Mouse (Mus musculus) intestine, embryonic 16.5 days (tissue): Measurements from ENCODE around the gene Gm21915. TPM values are rescaled to one million over a fixed set of nuclear protein-coding genes. Genes with fewer than 3 reads are reported as not detected.

Experiments used
- ATAC-seq: fragments of 200-750 bp; cut with Nextera tagmentation; 2 replicates; pipeline ENCODE4 v1.8.0; 2017; ENCODE audit warnings: moderate TSS enrichment, moderate library complexity
- H3K27ac ChIP-seq: fragments of 300-500 bp; sonication (generic); 2 replicates; pipeline ENCODE4 v1.5.1; 2014; ENCODE audit warnings: mild to moderate bottlenecking, low read length
- H3K27me3 ChIP-seq: fragments of 300-500 bp; sonication (generic); replicated peaks from 2 replicates; pipeline ENCODE4 v1.6.1; 2014; ENCODE audit warnings: low read length, control low read depth, mixed read lengths; ENCODE audit not compliant: control insufficient read depth, insufficient read depth
- H3K36me3 ChIP-seq: fragments of 300-500 bp; sonication (generic); 2 replicates; pipeline ENCODE4 v1.6.1; 2014; ENCODE audit warnings: low read length, control low read depth; ENCODE audit not compliant: control insufficient read depth, insufficient read depth
- H3K4me1 ChIP-seq: fragments of 300-500 bp; sonication (generic); 2 replicates; pipeline ENCODE4 v1.6.1; 2014; ENCODE audit warnings: low read length, control low read depth, mixed read lengths; ENCODE audit not compliant: control insufficient read depth, insufficient read depth
- H3K4me2 ChIP-seq: fragments of 300-500 bp; sonication (generic); 2 replicates; pipeline ENCODE4 v1.6.1; 2014; ENCODE audit warnings: low read depth, low read length, control low read depth
- H3K4me3 ChIP-seq: fragments of 300-500 bp; sonication (generic); 2 replicates; pipeline ENCODE4 v1.5.1; 2014; ENCODE audit warnings: mild to moderate bottlenecking, low read length
- H3K9ac ChIP-seq: fragments of 300-500 bp; sonication (generic); 2 replicates; pipeline ENCODE4 v1.6.1; 2014; ENCODE audit warnings: low read depth, low read length
- H3K9me3 ChIP-seq: fragments of 300-500 bp; sonication (generic); 2 replicates; pipeline ENCODE4 v1.6.1; 2016; ENCODE audit warnings: low read length, control low read depth; ENCODE audit not compliant: control insufficient read depth
- WGBS: fragments of 180-500 bp; shearing (Covaris S2); extraction: QIAGEN DNeasy Blood & Tissue Kit; methylation state at CpG from one replicate; pipeline ENCODE4 v1.1.7; 2014; 5-methylcytosine and 5-hydroxymethylcytosine counted together
- polyA plus RNA-seq: library from polyadenylated mRNA; unstranded; fragments of >200 nt; fragmentation: Nextera tagmentation; extraction: Ambion mirVana; gene quantifications from 2 replicates; pipeline ENCODE4 v1.2.1, GENCODE M21; 2015

The Gm21915 gene
- polyA plus RNA-seq, 1 experiment from 2014 or later = not detected

- no peak overlapping the region for H3K4me3 ChIP-seq
- no peak overlapping the region for H3K9ac ChIP-seq
- H3K4me2 ChIP-seq = no peak overlapping the region
- no peak for ATAC-seq
- H3K4me1 ChIP-seq = no peaks in the 10 kb centered on the region
- H3K27me3 ChIP-seq = no peaks in the 10 kb centered on the region
- no peaks in the 10 kb centered on the region for H3K9me3 ChIP-seq
- 81% methylated on average over 4 of the region's 4 CpGs for WGBS
- no peak overlapping the region for H3K27ac ChIP-seq
- H3K36me3 ChIP-seq = no peaks in the 10 kb centered on the region
Measured at GRCm38 (mm10) chr9:40651239-40651859, 19.1 kb upstream of the Gm21915 start.

GRCm38 (mm10) chr9:40652757-40653156 lies 17.7 kb upstream of the Gm21915 start:
- Histone ChIP-seq H3K36me3 (no peaks in the 10 kb centered on the region), H3K9me3 (no peaks in the 10 kb centered on the region), H3K9ac (no peak overlapping the region), H3K4me3 (no peak overlapping the region), H3K4me1 (no peaks in the 10 kb centered on the region), H3K27me3 (no peaks in the 10 kb centered on the region), H3K4me2 (no peak overlapping the region), H3K27ac (no peak overlapping the region)
- WGBS = 39% methylated on average over 9 of the region's 9 CpGs
- ATAC-seq = 0 out of 2 replicates have a peak, but pooled peaks have one; percentile 42

- Histone ChIP-seq H3K4me3 (no peak overlapping the region), H3K4me1 (peaks cover under 1% of the 10 kb centered on the region; the same call in 1 of the 2 replicates), H3K36me3 (no peaks in the 10 kb centered on the region), H3K9me3 (no peaks in the 10 kb centered on the region), H3K4me2 (no peak overlapping the region), H3K9ac (no peak overlapping the region), H3K27ac (no peak overlapping the region), H3K27me3 (no peaks in the 10 kb centered on the region)
- 74% methylated on average over 9 of the region's 9 CpGs for WGBS
- ATAC-seq = no peak
Measured at GRCm38 (mm10) chr9:40666190-40666803, 4.1 kb upstream of the Gm21915 start.

- Histone ChIP-seq H3K9ac (no peak overlapping the region), H3K36me3 (no peaks in the 10 kb centered on the region), H3K27ac (no peak overlapping the region), H3K4me1 (peaks cover 9% of the 10 kb centered on the region; the same call in 1 of the 2 replicates), H3K4me2 (no peak overlapping the region), H3K4me3 (no peak overlapping the region), H3K27me3 (no peaks in the 10 kb centered on the region), H3K9me3 (no peaks in the 10 kb centered on the region)
- 43% methylated on average over 4 of the region's 4 CpGs for WGBS
- ATAC-seq = no peak; the same call in 1 of the 2 replicates
Measured at GRCm38 (mm10) chr9:40671323-40671930, 1.0 kb downstream of the Gm21915 start.

GRCm38 (mm10) chr9:40675203-40675958 lies 5.0 kb downstream of the Gm21915 start:
- WGBS = 44% methylated on average over 12 of the region's 12 CpGs
- H3K27me3 ChIP-seq = no peaks in the 10 kb centered on the region
- no peaks in the 10 kb centered on the region for H3K9me3 ChIP-seq
- H3K4me2 ChIP-seq = 0 out of 2 replicates have a peak overlapping the region, but pooled peaks have one; percentile 12
- H3K4me3 ChIP-seq = no peak overlapping the region
- H3K9ac ChIP-seq = no peak overlapping the region
- no peaks in the 10 kb centered on the region for H3K36me3 ChIP-seq
- ATAC-seq = peak; percentile 64
- H3K4me1 ChIP-seq = peaks cover 14% of the 10 kb centered on the region
- peak overlapping the region; percentile 89 for H3K27ac ChIP-seq

- peak; percentile 56 for ATAC-seq
- H3K9ac ChIP-seq = no peak overlapping the region
- H3K4me3 ChIP-seq = no peak overlapping the region
- H3K9me3 ChIP-seq = no peaks in the 10 kb centered on the region
- peak overlapping the region; percentile 53 for H3K27ac ChIP-seq
- no peaks in the 10 kb centered on the region for H3K27me3 ChIP-seq
- no peak overlapping the region for H3K4me2 ChIP-seq
- peaks cover 10% of the 10 kb centered on the region for H3K4me1 ChIP-seq
- 49% methylated on average over 4 of the region's 4 CpGs for WGBS
- no peaks in the 10 kb centered on the region for H3K36me3 ChIP-seq
Measured at GRCm38 (mm10) chr9:40678653-40679052, 8.2 kb downstream of the Gm21915 start.

- H3K4me3 ChIP-seq = peak within 1 kb of the TSS; percentile 73
- H3K9me3 ChIP-seq = no peaks in the 10 kb centered on the region
- peak within 1 kb of the TSS; percentile 81 for H3K9ac ChIP-seq
- peak; percentile 73 for ATAC-seq
- no peaks in the 10 kb centered on the region; the same call in 1 of the 2 replicates for H3K4me1 ChIP-seq
- no peaks in the 10 kb centered on the region; the same call in 1 of the 2 replicates for H3K27me3 ChIP-seq
- under 1% methylated on average over 50 of the region's 53 CpGs for WGBS
- H3K27ac ChIP-seq = peak within 1 kb of the TSS; percentile 93
- H3K4me2 ChIP-seq = peak within 1 kb of the TSS; percentile 79
- H3K36me3 ChIP-seq = no peaks in the 10 kb centered on the region
Measured at GRCm38 (mm10) chr9:40685801-40686420, 15.5 kb downstream of the Gm21915 start, which contains the start of gene Clmp. Gene Clmp, plus strand, starts transcription at chr9:40685962.

- peak overlapping the region; percentile 81 for H3K9ac ChIP-seq
- WGBS = 1% methylated on average over 23 of the region's 23 CpGs
- ATAC-seq = peak; percentile 73
- H3K36me3 ChIP-seq = no peaks in the 10 kb centered on the region
- no peaks in the 10 kb centered on the region for H3K9me3 ChIP-seq
- no peaks in the 10 kb centered on the region; the same call in 1 of the 2 replicates for H3K27me3 ChIP-seq
- H3K4me1 ChIP-seq = no peaks in the 10 kb centered on the region; the same call in 1 of the 2 replicates
- H3K4me3 ChIP-seq = peak overlapping the region; percentile 73
- peak overlapping the region; percentile 79 for H3K4me2 ChIP-seq
- peak overlapping the region; percentile 93 for H3K27ac ChIP-seq
Measured at GRCm38 (mm10) chr9:40686421-40686899, 16.0 kb downstream of the Gm21915 start.
